Mouse (Mus musculus) spleen, adult 10 weeks (tissue): ENCODE measurements around the gene Tmcc3. TPM values are rescaled to one million over a fixed set of nuclear protein-coding genes. Genes with fewer than 3 reads are reported as not detected.

Experiments
- polyA plus RNA-seq: library from polyadenylated mRNA; stranded (reverse); fragments of 350-450 nt; fragmentation: Illumina TruSeq; extraction: RNeasy Lipid Tissue Mini Kit (QIAGEN cat#74804); gene quantifications from one replicate; pipeline ENCODE4 v1.2.3, GENCODE M21; 2015; ENCODE audit warnings: low replicate concordance; ENCODE audit not compliant: insufficient read depth

The Tmcc3 gene
- polyA plus RNA-seq, result 19.5 TPM

GRCm38 (mm10) chr10:94311511-94312006, at the start of gene Tmcc3:
TSS of gene Tmcc3 (plus strand) at chr10:94311949.

GRCm38 (mm10) chr10:94298471-94298870, 13.3 kb upstream of the Tmcc3 start, which contains the start of gene Gm4792:
TSS of gene Gm4792 (minus strand) at chr10:94298703.

Other genes with a start within 250 kb of the Tmcc3 start
- gene Nr2c1, start 163.9 kb upstream of the Tmcc3 start, polyA plus RNA-seq, result 8.8 TPM
- gene Ndufa12, start 113.2 kb upstream of the Tmcc3 start, polyA plus RNA-seq, result 81.9 TPM
- not detected for gene Gm4792, start 13.2 kb upstream of the Tmcc3 start, polyA plus RNA-seq